Mouse (Mus musculus) c-Kit-negative CD71-positive TER-119-positive erythroid progenitor cells, embryonic 14.5 days (primary cell): ENCODE data around the gene Bloc1s4.

Experiments used
- DNase-seq: peaks from one replicate; pipeline ENCODE4 v3.0.0-alpha.2; 2013; ENCODE audit warnings: low read depth, low spot score

Bloc1s4 gene

DNA sequence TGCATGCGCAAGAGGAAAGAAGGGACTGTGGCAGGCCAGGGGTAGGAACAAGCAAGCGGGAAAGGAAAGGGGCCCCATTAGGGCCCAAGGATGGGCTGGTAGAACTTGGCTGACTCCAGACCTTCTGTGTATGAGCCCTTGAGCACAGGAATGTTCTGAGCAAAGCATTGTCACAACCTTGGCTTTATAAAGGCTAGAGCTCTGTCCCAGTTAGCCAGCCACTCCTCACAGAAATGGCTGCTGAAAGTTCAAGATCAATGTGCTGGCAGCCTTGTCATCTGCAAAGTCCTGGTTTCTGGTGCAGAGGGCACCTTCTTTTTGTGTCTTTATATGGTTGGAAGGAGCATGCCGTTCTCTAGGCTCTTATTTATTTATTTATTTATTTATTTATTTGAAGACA lies 28.8 kb downstream of the Bloc1s4 start:
- DNase-seq = no peak

DNA sequence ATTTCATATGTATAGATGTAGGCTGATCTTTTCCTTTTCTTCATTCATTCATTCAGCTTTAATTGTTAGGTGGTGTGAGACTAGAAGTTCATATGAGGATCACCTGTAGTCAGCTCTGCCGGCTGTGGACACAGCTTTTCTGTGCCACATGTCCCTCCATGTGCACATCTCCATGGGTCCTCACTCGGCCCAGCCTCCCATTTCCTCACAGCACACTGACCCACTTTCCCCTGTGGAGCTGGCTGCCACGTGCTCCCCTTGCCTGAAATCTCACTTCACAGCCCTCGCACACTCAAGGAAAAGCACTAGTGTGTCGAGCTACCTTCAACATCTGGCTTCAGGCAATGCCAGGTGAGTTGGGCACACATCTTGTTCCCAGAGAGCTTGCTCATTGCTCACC lies 29.3 kb downstream of the Bloc1s4 start:
- DNase-seq = no peak

DNA sequence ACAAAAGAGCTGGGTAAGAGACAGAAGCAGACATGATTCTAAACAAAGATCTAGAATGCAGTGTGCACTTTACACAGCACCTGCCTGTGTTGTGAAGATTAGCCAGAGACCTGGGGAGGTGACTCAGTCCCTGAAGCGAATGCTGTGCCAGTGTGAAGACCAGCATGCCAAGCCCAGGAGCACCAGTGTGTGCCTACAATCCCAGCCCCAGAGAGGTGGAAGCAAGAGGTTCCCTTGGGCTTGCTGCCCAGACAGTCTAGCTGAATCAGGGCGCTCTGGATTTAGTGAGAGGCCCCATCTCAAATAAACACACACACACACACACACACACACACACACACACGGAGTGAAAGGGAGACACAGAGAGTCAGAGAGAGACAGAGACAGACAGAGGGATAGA lies 30.6 kb downstream of the Bloc1s4 start:
- no peak for DNase-seq

DNA sequence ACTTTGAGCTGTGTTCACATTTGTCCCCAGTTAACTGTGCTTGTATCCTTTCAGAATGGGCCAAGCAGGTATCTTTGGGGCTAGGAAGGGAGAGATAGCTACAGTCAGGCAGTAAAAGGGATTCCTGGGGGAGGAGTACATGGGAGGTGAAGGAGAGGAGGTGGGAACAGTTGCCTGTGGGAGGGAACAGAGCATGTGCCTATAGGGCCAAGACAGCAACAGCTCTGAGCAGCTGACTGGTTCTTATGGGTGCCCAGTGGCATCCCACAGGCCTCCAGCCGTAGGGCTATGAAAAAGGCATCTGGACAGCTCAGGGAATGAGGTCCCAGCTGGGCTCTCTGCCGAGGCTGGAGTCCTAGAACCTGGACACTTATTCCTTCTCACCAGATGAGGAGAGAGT lies 31.6 kb downstream of the Bloc1s4 start:
- no peak for DNase-seq

DNA sequence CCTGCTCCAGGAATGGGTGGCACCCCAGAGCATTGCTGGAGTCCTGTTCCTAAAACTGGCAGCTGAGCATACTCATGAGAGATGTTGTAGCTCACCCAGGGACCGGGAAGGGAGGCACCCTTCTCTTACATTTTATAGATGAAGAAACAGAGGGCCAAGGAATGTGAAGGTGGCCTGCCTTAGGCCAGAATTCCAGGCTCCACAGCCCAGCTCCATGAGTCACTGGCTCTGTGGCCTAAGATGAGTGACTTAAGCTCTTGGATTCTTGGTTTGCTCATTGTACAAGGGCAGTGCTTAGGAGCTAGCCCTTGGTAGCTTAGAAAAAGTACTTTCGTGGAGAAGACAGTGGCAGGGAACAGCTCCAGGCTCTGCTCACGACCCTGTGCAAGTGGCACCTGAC lies 33.6 kb downstream of the Bloc1s4 start:
- DNase-seq = no peak

DNA sequence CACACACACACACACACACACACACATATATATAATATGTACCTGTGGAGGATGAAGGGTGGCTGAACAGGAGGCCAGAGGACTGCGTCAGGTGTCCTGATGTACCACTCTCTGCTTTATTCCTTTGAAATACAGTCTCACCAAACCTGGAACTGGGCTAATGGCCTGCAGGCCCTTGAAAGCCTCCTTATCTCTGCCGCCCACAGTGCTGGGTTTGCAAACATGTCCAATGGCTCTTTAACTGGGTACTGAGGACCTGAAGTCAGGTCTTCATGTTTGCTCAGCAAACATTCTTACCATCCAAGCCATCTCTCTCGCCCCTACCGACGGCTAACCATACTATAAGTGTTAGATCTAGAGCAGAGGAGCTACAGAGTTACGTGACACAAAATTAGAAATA lies 34.8 kb downstream of the Bloc1s4 start:
- no peak for DNase-seq

DNA sequence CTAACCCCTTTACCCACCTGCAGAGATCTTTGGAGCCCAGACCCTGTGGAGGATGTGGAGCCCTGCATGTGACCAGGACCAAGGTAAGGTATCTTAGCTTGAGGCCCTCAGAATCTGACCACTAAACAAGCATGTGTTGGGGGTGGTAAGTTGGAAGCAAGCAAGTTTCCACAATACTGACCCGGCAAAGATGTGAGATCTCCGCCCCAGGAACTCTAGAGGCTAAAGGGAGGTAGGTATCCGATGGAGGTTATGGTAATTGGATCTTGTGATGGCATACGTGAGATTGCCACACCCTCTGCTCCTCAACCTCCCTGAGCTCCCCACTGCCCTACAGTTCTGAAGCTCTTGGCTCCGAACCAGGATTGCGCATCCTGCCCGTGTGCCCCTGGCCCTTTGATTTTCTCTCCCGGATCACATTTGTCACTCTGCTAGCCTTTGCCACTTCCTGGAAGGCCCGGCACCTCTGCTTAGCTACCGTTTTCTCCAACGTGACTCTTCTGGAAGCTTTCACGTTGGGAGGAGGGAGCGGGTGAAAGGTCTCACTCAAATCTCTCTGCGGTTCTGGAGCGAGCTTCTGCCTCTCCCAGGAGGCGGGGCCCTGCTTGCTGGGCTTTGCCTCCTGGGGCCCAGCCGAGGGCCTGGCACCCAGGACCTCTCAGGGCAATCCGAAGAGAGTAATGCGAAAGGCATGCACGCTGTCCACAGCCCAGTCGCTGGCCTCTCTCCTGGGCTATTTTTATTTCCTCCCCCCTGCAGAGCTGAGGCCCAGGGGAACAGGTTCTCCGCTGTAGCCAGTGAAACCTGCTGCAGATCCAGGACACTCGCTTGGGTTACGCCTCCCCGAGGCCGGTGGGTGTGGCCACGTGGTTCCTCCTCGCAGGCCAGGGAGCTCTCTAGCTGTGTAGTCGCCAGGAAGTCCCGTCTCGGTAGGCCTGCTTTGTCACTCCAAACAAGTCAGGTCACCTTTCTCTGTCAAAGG lies 35.6 kb downstream of the Bloc1s4 start:
- peak; percentile 85 for DNase-seq

DNA sequence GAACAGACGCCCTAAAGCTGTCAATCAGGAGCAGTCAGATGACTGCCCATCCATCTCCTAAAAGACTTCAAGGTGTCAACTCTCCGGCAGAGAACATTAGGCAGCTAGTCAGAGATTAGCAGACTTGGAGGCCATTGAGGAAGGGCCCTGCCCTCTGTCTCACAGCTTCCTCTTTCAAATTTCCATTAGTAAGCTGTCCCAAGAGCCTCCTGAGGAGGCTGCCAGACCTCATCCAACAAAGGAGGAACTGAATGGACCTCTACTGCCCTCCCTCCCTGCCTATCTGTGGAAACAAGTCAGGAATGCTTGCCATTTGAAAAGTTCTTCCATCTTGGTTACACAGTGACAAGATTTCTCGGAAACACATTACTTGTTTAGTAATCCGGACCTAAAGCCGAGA lies 36.6 kb downstream of the Bloc1s4 start:
- DNase-seq = no peak

DNA sequence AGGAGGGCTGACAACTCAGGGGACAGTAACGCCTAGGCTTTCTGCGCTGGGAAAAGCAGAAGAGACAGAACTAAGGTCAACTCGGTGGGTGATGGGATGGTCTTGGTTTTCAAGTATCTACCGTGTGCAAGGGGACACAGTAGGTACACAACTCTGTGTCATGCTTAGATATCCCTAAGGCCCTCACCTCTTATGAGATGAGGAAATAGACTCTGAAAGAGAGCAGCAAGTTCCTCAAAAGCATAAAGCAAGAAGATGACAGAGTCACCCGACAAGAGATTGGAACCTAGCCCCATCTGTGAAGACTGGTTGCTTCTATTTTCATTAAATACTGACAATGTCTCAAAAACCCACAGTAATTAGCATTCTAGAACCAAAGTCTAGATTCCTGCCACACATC lies 42.7 kb downstream of the Bloc1s4 start:
- no peak for DNase-seq

DNA sequence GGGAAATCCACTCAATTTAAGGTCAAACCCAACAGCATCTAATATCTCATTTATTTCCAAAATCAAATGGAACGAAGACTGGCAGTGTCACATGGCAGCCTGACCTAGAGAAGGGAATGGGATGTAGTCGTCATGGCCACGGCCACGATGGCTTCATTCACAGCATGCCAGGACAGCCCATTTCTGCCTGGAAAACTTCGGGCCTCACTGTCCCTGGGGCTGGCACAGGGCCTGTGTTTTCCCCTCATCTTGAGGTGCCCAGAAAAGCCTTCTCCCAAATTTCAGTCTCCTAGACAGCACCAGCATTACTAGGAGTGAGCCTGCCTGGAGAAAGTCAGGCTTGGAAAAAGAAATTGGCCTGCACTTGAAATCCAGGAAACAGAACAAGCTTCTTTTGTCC lies 43.1 kb downstream of the Bloc1s4 start:
- DNase-seq = no peak

DNA sequence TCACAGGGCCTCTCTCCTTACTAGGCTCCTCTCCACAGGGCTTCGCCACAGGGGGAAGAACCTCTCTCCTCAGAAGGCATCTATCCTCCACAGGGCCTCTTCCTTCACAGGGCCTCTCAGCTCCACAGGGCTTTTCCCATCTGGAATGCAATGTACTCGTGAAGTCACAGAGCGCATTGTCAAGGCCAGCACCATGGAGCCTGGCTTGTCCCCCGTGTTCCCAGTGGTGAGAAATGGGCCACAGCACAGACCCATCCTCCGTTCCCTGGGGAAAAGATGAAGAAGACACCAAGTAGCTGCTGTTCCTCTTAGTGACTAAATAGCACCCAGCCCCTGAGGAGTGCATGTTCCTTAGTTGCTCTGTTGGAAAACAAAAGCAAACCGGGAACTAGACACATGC lies 43.8 kb downstream of the Bloc1s4 start:
- DNase-seq = no peak

DNA sequence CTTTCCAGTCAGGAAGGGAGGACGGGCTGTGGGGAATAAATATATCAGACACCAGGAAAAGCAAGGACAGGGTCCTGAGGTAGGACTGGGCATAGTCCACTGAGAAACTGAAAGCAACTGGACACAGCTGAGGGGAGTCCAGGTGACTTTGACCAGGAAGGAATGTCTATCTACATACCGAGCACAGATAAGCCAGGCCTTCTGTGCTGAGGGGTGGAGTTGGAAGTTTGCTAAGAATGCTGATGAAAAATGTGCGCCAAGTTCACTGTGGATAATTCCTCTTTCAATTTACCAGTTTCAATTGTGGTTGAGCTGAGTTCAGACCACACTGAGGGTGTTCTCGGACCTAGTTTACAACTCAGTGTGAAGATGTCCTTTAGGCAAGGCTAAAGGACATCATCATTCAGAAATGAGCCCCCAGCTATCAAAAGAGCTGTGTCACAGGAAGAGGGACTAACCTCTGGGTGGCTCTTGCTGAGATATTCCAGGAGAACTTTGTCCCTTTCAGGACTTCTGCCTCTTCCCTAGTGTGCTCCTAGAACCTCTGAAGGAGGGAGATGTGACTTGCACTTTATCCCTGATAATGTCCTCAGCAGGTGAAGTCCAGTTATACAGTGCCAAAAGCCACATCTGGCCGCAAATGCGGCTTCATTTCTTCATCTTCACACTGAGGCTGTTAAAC lies 47.4 kb downstream of the Bloc1s4 start:
- DNase-seq = no peak

DNA sequence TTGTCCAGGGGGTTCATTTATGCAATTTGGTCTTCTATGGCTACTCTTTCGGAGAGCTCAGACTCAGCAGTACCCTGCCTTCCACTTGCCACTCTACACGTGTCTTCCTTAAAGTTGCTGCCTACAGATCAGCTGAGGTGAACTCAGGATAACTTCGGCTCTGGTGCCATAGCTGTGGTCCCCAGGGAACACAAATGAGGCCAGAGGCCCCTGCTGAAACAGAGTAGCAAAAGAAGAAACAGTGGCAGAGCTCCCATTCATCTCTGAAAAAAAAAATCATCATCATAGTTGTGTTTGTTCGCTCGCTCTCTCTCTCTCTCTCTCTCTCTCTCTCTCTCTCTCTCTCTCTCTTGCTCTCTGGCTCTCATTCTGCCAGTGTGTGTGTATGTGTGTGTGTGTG lies 49.8 kb downstream of the Bloc1s4 start:
- DNase-seq = no peak

DNA sequence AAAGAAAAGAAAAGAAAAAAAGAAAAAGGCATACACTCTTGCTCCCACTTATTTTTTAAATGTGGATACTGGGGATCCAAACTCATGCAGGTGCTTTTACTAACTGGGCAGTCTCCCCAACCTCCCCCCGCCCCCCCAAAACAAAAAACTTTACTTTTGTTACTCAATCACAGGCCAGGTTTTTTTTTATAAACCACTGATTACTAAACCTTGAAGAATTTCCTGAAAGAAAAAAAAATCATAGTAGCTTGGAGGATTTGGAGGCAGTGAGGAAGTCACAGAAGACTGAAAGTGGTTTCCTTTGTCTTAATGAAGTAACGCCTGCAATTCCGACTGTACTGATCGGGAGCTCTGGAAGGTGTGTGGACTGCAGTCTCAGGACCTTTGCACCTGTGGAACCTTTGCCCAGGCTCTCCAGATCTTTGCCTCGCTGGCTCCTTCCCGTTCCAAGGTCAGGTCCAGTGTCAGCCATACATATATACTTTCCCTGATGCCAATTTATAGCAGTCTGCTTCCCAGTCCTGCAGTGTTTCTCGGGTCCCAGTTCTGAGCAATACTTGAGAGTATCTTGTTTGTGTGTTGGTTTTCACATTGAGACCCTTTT lies 50.3 kb downstream of the Bloc1s4 start:
- no peak for DNase-seq
